Mouse (Mus musculus): ENCODE measurements around the gene Cyp11a1.

DNA sequence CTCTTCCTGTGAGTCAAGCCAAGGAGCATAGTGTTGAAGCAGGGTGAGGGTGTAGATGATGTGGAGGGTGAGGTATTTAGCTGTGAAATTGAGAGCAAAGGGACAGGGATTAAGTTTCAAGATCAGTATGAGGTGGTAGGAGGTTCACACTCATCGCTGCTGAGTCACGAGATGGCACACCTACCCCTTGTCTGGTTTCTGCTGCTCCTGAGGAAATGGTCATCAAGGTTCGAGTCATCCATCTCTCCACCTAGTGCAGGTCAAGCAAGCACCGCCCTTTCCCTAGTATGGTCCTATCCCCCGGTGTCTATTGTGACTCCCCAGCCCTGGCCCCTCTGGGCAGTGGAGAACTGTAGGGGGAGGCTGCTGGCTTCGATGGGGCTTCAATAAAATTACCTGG lies 16.9 kb upstream of the Cyp11a1 start:
- TF ChIP-seq POLR2A (IDR thresholded peaks at IDR 0.05; ENCODE audit: low read depth, low read length), result no peak
- TF ChIP-seq CTCF (IDR thresholded peaks at IDR 0.05; ENCODE audit: extremely low read depth, insufficient read length, insufficient replicate concordance, low read depth, low read length), result no peak
